Mouse (Mus musculus) forebrain, embryonic 11.5 days (tissue): ENCODE results near the gene Rasgrp4. TPM values are rescaled to one million over a fixed set of nuclear protein-coding genes. Genes with fewer than 3 reads are reported as not detected.
"Not testable (repeated sequence)": the region's sequence is repeated elsewhere in the genome, so short reads cannot be mapped to it uniquely, and the experiment has no call there.

Experiments
- ATAC-seq: fragments of 200-750 bp; cut with Nextera tagmentation; replicated peaks from 2 replicates; pipeline ENCODE4 v1.8.0; 2017; ENCODE audit warnings: moderate TSS enrichment; ENCODE audit not compliant: low FRiP score
- DNase-seq: peaks from one replicate; pipeline ENCODE4 v3.0.0-alpha.2; 2017; ENCODE audit warnings: low spot score
- H3K27ac ChIP-seq: fragments of 300-500 bp; sonication (generic); 2 replicates; pipeline ENCODE4 v1.5.1; 2014; ENCODE audit warnings: low read depth, low read length
- H3K27me3 ChIP-seq: fragments of 300-500 bp; sonication (generic); 2 replicates; pipeline ENCODE4 v1.6.1; 2014; ENCODE audit warnings: mild to moderate bottlenecking, low read length, mixed read lengths; ENCODE audit not compliant: control insufficient read depth, insufficient read depth
- H3K36me3 ChIP-seq: fragments of 300-500 bp; sonication (generic); 2 replicates; pipeline ENCODE4 v1.6.1; 2014; ENCODE audit warnings: mild to moderate bottlenecking, low read length, moderate library complexity, mixed read lengths; ENCODE audit not compliant: control insufficient read depth, insufficient read depth
- H3K4me1 ChIP-seq: fragments of 300-500 bp; sonication (generic); replicated peaks from 2 replicates; pipeline ENCODE4 v1.6.1; 2014; ENCODE audit warnings: low read length, mixed read lengths; ENCODE audit not compliant: control insufficient read depth, insufficient read depth
- H3K4me2 ChIP-seq: fragments of 300-500 bp; sonication (generic); 2 replicates; pipeline ENCODE4 v1.6.1; 2014; ENCODE audit warnings: low read depth, mild to moderate bottlenecking, low read length, moderate library complexity, mixed read lengths; ENCODE audit not compliant: severe bottlenecking
- H3K4me3 ChIP-seq: fragments of 300-500 bp; sonication (generic); 2 replicates; pipeline ENCODE4 v1.5.1; 2014; ENCODE audit warnings: low read depth, low read length
- H3K9ac ChIP-seq: fragments of 300-500 bp; sonication (generic); 2 replicates; pipeline ENCODE4 v1.6.1; 2014; ENCODE audit warnings: low read length
- H3K9me3 ChIP-seq: fragments of 300-500 bp; sonication (generic); 2 replicates; pipeline ENCODE4 v1.6.1; 2016; ENCODE audit warnings: low read length, mixed read lengths; ENCODE audit not compliant: control insufficient read depth
- WGBS: fragments of 180-500 bp; shearing (Covaris S2); extraction: QIAGEN DNeasy Blood & Tissue Kit; methylation state at CpG from one replicate; pipeline ENCODE4 v1.1.7; 2014; 5-methylcytosine and 5-hydroxymethylcytosine counted together
- polyA plus RNA-seq: library from polyadenylated mRNA; unstranded; fragments of >200 nt; fragmentation: Nextera tagmentation; extraction: Ambion mirVana; gene quantifications from 2 replicates; pipeline ENCODE4 v1.2.1, GENCODE M21; 2014

Gene Rasgrp4
- polyA plus RNA-seq, 1 experiment from 2014 or later = 0.67 TPM

GRCm38 (mm10) chr7:29139237-29139636 lies 4.6 kb downstream of the Rasgrp4 start:
- H3K9me3 ChIP-seq, ATAC-seq, H3K36me3 ChIP-seq, DNase-seq, H3K27ac ChIP-seq, H3K4me1 ChIP-seq, H3K4me2 ChIP-seq, H3K4me3 ChIP-seq, H3K27me3 ChIP-seq, H3K9ac ChIP-seq: not testable (repeated sequence)
- WGBS = 94% methylated on average over 3 of the region's 4 CpGs

- H3K27ac ChIP-seq = no peak overlapping the region
- WGBS = 85% methylated on average over 8 of the region's 8 CpGs
- no peaks in the 10 kb centered on the region for H3K4me1 ChIP-seq
Measured at GRCm38 (mm10) chr7:29141416-29141815, 6.8 kb downstream of the Rasgrp4 start.

DNA sequence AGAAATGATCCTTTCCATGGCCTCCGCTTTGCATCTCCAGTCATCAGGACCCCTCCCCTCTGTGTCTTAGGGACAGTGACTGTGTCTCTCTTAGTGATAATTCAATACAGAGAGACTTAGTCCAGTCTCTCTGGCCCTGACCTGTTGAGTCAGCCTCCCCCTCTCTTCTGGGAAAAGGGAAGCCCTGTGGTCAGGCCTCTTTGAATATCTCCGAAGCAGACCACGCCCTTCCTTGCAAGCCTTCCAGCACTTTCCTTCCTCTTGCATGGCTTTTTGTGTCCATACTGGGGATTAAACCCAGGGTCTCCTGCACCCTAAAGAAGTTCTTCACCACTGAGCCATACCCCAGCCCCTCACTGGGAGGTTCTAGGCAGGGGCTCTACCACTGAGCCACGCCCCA lies 9.4 kb downstream of the Rasgrp4 start:
- no peaks in the 10 kb centered on the region for H3K9me3 ChIP-seq
- 91% methylated on average over 4 of the region's 4 CpGs for WGBS
- no peak for DNase-seq
- no peaks in the 10 kb centered on the region for H3K36me3 ChIP-seq
- H3K9ac ChIP-seq = no peak overlapping the region
- H3K27ac ChIP-seq = no peak overlapping the region
- H3K4me3 ChIP-seq = no peak overlapping the region
- ATAC-seq = no peak
- H3K4me1 ChIP-seq = no peaks in the 10 kb centered on the region
- H3K4me2 ChIP-seq = no peak overlapping the region
- H3K27me3 ChIP-seq = no peaks in the 10 kb centered on the region

More at GRCm38 (mm10) chr7:29141416-29141815, 6.8 kb downstream of the Rasgrp4 start:
- Histone ChIP-seq H3K36me3 (no peaks in the 10 kb centered on the region), H3K4me3 (no peak overlapping the region), H3K27me3 (no peaks in the 10 kb centered on the region), H3K4me2 (no peak overlapping the region), H3K9me3 (no peaks in the 10 kb centered on the region), H3K9ac (no peak overlapping the region; the same call in 1 of the 2 replicates)
- ATAC-seq (no peak), DNase-seq (no peak)

GRCm38 (mm10) chr7:29146625-29147367 lies 12.1 kb downstream of the Rasgrp4 start:
- no peak for ATAC-seq
- Histone ChIP-seq H3K4me1 (no peaks in the 10 kb centered on the region), H3K9me3 (no peaks in the 10 kb centered on the region), H3K9ac (no peak overlapping the region), H3K4me3 (no peak overlapping the region), H3K36me3 (no peaks in the 10 kb centered on the region), H3K4me2 (no peak overlapping the region), H3K27ac (no peak overlapping the region), H3K27me3 (no peaks in the 10 kb centered on the region)
- no peak for DNase-seq
- 90% methylated on average over 7 of the region's 7 CpGs for WGBS

- Histone ChIP-seq H3K9me3 (no peaks in the 10 kb centered on the region), H3K27me3 (no peaks in the 10 kb centered on the region), H3K36me3 (no peaks in the 10 kb centered on the region), H3K4me3 (no peak overlapping the region), H3K4me2 (no peak overlapping the region), H3K27ac (no peak overlapping the region), H3K9ac (no peak overlapping the region), H3K4me1 (no peaks in the 10 kb centered on the region)
- ATAC-seq (no peak), DNase-seq (no peak)
- 92% methylated on average over 15 of the region's 15 CpGs for WGBS
Measured at GRCm38 (mm10) chr7:29148771-29149170, 14.1 kb downstream of the Rasgrp4 start.

GRCm38 (mm10) chr7:29151486-29151885 lies 16.8 kb downstream of the Rasgrp4 start:
- ATAC-seq = no peak
- no peaks in the 10 kb centered on the region; the same call in 1 of the 2 replicates for H3K36me3 ChIP-seq
- no peak overlapping the region for H3K27ac ChIP-seq
- no peak for DNase-seq
- no peak overlapping the region for H3K4me2 ChIP-seq
- no peak overlapping the region for H3K9ac ChIP-seq
- no peaks in the 10 kb centered on the region; the same call in 1 of the 2 replicates for H3K27me3 ChIP-seq
- no peaks in the 10 kb centered on the region for H3K9me3 ChIP-seq
- no peak overlapping the region for H3K4me3 ChIP-seq
- no peaks in the 10 kb centered on the region for H3K4me1 ChIP-seq
- 67% methylated on average over 10 of the region's 10 CpGs for WGBS

DNA sequence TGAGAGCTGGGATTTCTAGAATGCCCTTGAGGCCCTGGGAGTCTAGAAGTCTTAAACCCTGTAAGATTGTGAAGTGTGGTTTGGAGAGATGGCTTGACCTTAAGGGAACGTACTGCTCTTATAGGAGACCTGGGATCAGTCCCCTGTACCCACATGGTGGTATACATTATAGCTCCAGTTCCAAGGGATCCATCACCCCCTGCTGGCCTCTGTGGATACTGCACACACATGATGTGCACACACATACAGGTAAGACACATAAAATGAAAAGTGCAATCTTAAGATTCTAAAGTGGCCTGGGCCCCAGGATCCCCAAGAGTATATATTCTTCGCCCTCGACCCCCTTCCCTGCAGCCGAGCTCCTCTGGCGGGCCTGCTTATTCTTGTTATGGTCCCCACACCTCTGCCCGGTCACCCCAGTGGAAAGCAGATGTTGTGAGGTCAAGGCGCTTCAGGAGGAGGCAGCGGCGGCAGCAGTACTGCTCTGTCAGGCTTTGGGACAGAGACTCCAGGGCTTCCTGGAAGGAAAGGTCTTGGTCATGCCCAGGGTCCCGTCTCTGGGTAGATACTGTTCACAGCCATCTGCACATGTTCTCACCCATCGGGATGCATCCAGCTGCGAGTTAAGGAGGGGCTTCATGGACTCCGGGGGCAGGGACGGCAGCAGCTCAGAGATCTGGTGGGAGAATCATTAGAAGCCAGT lies 19.5 kb downstream of the Rasgrp4 start:
- no peaks in the 10 kb centered on the region; the same call in 1 of the 2 replicates for H3K27me3 ChIP-seq
- no peak overlapping the region for H3K27ac ChIP-seq
- 94% methylated on average over 14 of the region's 14 CpGs for WGBS
- DNase-seq (no peak), ATAC-seq (no peak)
- no peaks in the 10 kb centered on the region for H3K4me1 ChIP-seq
- H3K4me2 ChIP-seq = no peak overlapping the region
- no peak overlapping the region for H3K9ac ChIP-seq
- H3K9me3 ChIP-seq = no peaks in the 10 kb centered on the region
- no peaks in the 10 kb centered on the region; the same call in 1 of the 2 replicates for H3K36me3 ChIP-seq
- H3K4me3 ChIP-seq = no peak overlapping the region

DNA sequence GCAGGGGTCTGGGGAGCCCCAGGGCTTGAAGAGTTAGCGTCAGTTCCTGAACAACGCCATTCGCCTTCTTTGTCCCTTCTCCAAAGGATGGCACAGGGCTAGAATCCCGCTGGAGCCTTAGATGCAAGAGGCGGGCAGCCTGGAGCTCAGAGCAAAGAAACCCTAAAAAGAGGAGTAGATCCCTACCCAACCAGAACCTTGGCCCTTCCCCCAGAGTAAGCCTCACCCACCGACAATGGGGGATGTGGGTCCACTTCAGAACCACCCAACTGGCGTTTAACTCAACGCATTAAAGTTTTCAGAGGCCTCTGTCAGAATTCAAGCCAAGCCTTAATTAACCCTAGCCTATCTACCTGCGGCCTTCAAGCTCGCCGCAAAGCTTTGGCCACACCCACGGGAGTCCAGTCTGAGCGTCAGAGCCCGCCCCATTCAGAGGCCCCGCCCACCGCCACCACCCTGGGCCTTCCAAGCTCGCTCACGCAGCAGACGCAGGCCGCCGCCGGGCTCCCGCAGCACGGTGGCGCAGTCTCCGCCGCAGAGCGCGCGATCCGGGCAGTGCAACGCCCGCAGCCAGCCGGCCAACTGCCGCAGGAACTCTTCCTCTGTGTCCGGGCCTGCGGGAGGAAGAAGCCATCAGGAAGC lies 20.7 kb downstream of the Rasgrp4 start:
- Histone ChIP-seq H3K36me3 (no peaks in the 10 kb centered on the region; the same call in 1 of the 2 replicates), H3K9ac (peak overlapping the region; percentile 78), H3K4me3 (peak overlapping the region; percentile 73), H3K27me3 (no peaks in the 10 kb centered on the region; the same call in 1 of the 2 replicates), H3K4me1 (no peaks in the 10 kb centered on the region), H3K27ac (peak overlapping the region; percentile 80), H3K9me3 (no peaks in the 10 kb centered on the region), H3K4me2 (peak overlapping the region; percentile 98)
- WGBS = 6% methylated on average over 35 of the region's 37 CpGs
- ATAC-seq = peak; percentile 91
- peak; percentile 93 for DNase-seq
